Mouse (Mus musculus): ENCODE measurements around the gene Rfk. TPM values are rescaled to one million over a fixed set of nuclear protein-coding genes. Genes with fewer than 3 reads are reported as not detected.

The Rfk gene
- polyA plus RNA-seq, 1 experiment = 44.1 TPM

GRCm38 (mm10) chr19:17410465-17411065 is 16.7 kb downstream of the Rfk start:
- DNase-seq (ENCODE audit: low read depth) = no peak
- TF ChIP-seq POLR2A (IDR thresholded peaks at IDR 0.05; ENCODE audit: borderline replicate concordance, extremely low read depth, insufficient read depth, insufficient read length, poor library complexity, severe bottlenecking) (no peak), CTCF (IDR thresholded peaks at IDR 0.05; ENCODE audit: borderline replicate concordance, extremely low read depth, insufficient read depth, insufficient read length) (no peak)

- DNase-seq (ENCODE audit: low read depth) = peak; percentile 2
- TF ChIP-seq POLR2A (IDR thresholded peaks at IDR 0.05; ENCODE audit: borderline replicate concordance, extremely low read depth, insufficient read depth, insufficient read length, poor library complexity, severe bottlenecking) (no peak), CTCF (IDR thresholded peaks at IDR 0.05; ENCODE audit: borderline replicate concordance, extremely low read depth, insufficient read depth, insufficient read length) (no peak)
These were observed 19.1 kb downstream of the Rfk start for GRCm38 (mm10) chr19:17412915-17413459.

- TF ChIP-seq POLR2A (IDR thresholded peaks at IDR 0.05; ENCODE audit: borderline replicate concordance, extremely low read depth, insufficient read depth, insufficient read length, poor library complexity, severe bottlenecking) (no peak), CTCF (IDR thresholded peaks at IDR 0.05; ENCODE audit: borderline replicate concordance, extremely low read depth, insufficient read depth, insufficient read length) (no peak)
- DNase-seq (ENCODE audit: low read depth) = no peak
These were observed 24.0 kb downstream of the Rfk start for GRCm38 (mm10) chr19:17417855-17418254.

- TF ChIP-seq CTCF (IDR thresholded peaks at IDR 0.05; ENCODE audit: borderline replicate concordance, extremely low read depth, insufficient read depth, insufficient read length) (no peak), POLR2A (IDR thresholded peaks at IDR 0.05; ENCODE audit: borderline replicate concordance, extremely low read depth, insufficient read depth, insufficient read length, poor library complexity, severe bottlenecking) (no peak)
- no peak for DNase-seq (ENCODE audit: low read depth)
These were observed 29.5 kb downstream of the Rfk start for GRCm38 (mm10) chr19:17423306-17423705.

GRCm38 (mm10) chr19:17427824-17428560 is 34.1 kb downstream of the Rfk start:
- no peak for DNase-seq (ENCODE audit: low read depth)
- TF ChIP-seq POLR2A (IDR thresholded peaks at IDR 0.05; ENCODE audit: borderline replicate concordance, extremely low read depth, insufficient read depth, insufficient read length, poor library complexity, severe bottlenecking) (no peak), CTCF (IDR thresholded peaks at IDR 0.05; ENCODE audit: borderline replicate concordance, extremely low read depth, insufficient read depth, insufficient read length) (no peak)

GRCm38 (mm10) chr19:17428561-17428914 is 34.7 kb downstream of the Rfk start:
- TF ChIP-seq CTCF (IDR thresholded peaks at IDR 0.05; ENCODE audit: borderline replicate concordance, extremely low read depth, insufficient read depth, insufficient read length) (no peak), POLR2A (IDR thresholded peaks at IDR 0.05; ENCODE audit: borderline replicate concordance, extremely low read depth, insufficient read depth, insufficient read length, poor library complexity, severe bottlenecking) (no peak)
- no peak for DNase-seq (ENCODE audit: low read depth)

- TF ChIP-seq POLR2A (IDR thresholded peaks at IDR 0.05; ENCODE audit: borderline replicate concordance, extremely low read depth, insufficient read depth, insufficient read length, poor library complexity, severe bottlenecking) (no peak), CTCF (IDR thresholded peaks at IDR 0.05; ENCODE audit: borderline replicate concordance, extremely low read depth, insufficient read depth, insufficient read length) (no peak)
- no peak for DNase-seq (ENCODE audit: low read depth)
These were observed 42.8 kb downstream of the Rfk start for GRCm38 (mm10) chr19:17436651-17437050.

- peak; percentile 29 for DNase-seq (ENCODE audit: low read depth)
- TF ChIP-seq CTCF (IDR thresholded peaks at IDR 0.05; ENCODE audit: borderline replicate concordance, extremely low read depth, insufficient read depth, insufficient read length) (no peak), POLR2A (IDR thresholded peaks at IDR 0.05; ENCODE audit: borderline replicate concordance, extremely low read depth, insufficient read depth, insufficient read length, poor library complexity, severe bottlenecking) (no peak)
These were observed 45.8 kb downstream of the Rfk start for GRCm38 (mm10) chr19:17439476-17440189.

GRCm38 (mm10) chr19:17443581-17443980 is 49.7 kb downstream of the Rfk start:
- TF ChIP-seq CTCF (IDR thresholded peaks at IDR 0.05; ENCODE audit: borderline replicate concordance, extremely low read depth, insufficient read depth, insufficient read length) (no peak), POLR2A (IDR thresholded peaks at IDR 0.05; ENCODE audit: borderline replicate concordance, extremely low read depth, insufficient read depth, insufficient read length, poor library complexity, severe bottlenecking) (no peak)
- DNase-seq (ENCODE audit: low read depth) = no peak

Other genes starting within 250 kb of the Rfk start
- gene Gcnt1, start 21.2 kb upstream of the Rfk start, polyA plus RNA-seq (2012; rRNA removed) = 0.45 and 0.97 TPM in 2 replicates